Mouse (Mus musculus): ENCODE data around the gene 4930467E23Rik. TPM values are rescaled to one million over a fixed set of nuclear protein-coding genes. Genes with fewer than 3 reads are reported as not detected.
"Not testable (repeated sequence)": the region's sequence is repeated elsewhere in the genome, so short reads cannot be mapped to it uniquely, and the experiment has no call there.

The 4930467E23Rik gene
- polyA plus RNA-seq, 1 experiment from 2014 or later, result not detected

- not testable (repeated sequence) for H3K36me3 ChIP-seq (ENCODE audit: insufficient read depth); H3K27ac ChIP-seq (ENCODE audit: low read depth); ATAC-seq (ENCODE audit: insufficient read depth); H3K4me2 ChIP-seq; H3K27me3 ChIP-seq (ENCODE audit: insufficient read depth, low read length); H3K9ac ChIP-seq; H3K4me1 ChIP-seq (ENCODE audit: insufficient read depth); H3K4me3 ChIP-seq (ENCODE audit: low read depth, low read length); H3K9me3 ChIP-seq (ENCODE audit: low read depth, low read length)
- DNase-seq, result peak; percentile 2
- 75% methylated on average over 2 of the region's 2 CpGs for WGBS
Observed at GRCm38 (mm10) chr8:19702276-19702675, 27.1 kb upstream of the 4930467E23Rik start.

- not testable (repeated sequence) for H3K36me3 ChIP-seq (ENCODE audit: insufficient read depth); H3K27me3 ChIP-seq (ENCODE audit: insufficient read depth, low read length); H3K9me3 ChIP-seq (ENCODE audit: low read depth, low read length); H3K4me2 ChIP-seq; H3K9ac ChIP-seq; H3K4me3 ChIP-seq (ENCODE audit: low read depth, low read length); H3K4me1 ChIP-seq (ENCODE audit: insufficient read depth); H3K27ac ChIP-seq (ENCODE audit: low read depth)
- ATAC-seq (ENCODE audit: insufficient read depth), result peak; percentile 90
- peak; percentile 61 for TF ChIP-seq CTCF (IDR thresholded peaks at IDR 0.05; ENCODE audit: low read depth)
- 31% methylated on average over 13 of the region's 13 CpGs for WGBS
- DNase-seq, result peak; percentile 99
Observed at GRCm38 (mm10) chr8:19702972-19703709, 26.2 kb upstream of the 4930467E23Rik start.

- not testable (repeated sequence) for ATAC-seq (ENCODE audit: insufficient read depth); H3K4me1 ChIP-seq (ENCODE audit: insufficient read depth); H3K4me3 ChIP-seq (ENCODE audit: low read depth, low read length); H3K27me3 ChIP-seq (ENCODE audit: insufficient read depth, low read length); H3K4me2 ChIP-seq; H3K9me3 ChIP-seq (ENCODE audit: low read depth, low read length); H3K36me3 ChIP-seq (ENCODE audit: insufficient read depth); DNase-seq; H3K27ac ChIP-seq (ENCODE audit: low read depth); H3K9ac ChIP-seq
Observed at GRCm38 (mm10) chr8:19703906-19704305, 25.5 kb upstream of the 4930467E23Rik start.

- not testable (repeated sequence) for H3K4me2 ChIP-seq; H3K27ac ChIP-seq (ENCODE audit: low read depth); H3K4me3 ChIP-seq (ENCODE audit: low read depth, low read length); H3K9ac ChIP-seq; H3K9me3 ChIP-seq (ENCODE audit: low read depth, low read length); H3K27me3 ChIP-seq (ENCODE audit: insufficient read depth, low read length); ATAC-seq (ENCODE audit: insufficient read depth); H3K36me3 ChIP-seq (ENCODE audit: insufficient read depth); DNase-seq; H3K4me1 ChIP-seq (ENCODE audit: insufficient read depth)
- no CpG with 5 or more reads among the region's 4 CpGs for WGBS
Observed at GRCm38 (mm10) chr8:19704441-19705215, 24.7 kb upstream of the 4930467E23Rik start.

GRCm38 (mm10) chr8:19705216-19705600 is 24.2 kb upstream of the 4930467E23Rik start:
- H3K4me3 ChIP-seq (ENCODE audit: low read depth, low read length); H3K27ac ChIP-seq (ENCODE audit: low read depth); H3K4me1 ChIP-seq (ENCODE audit: insufficient read depth); ATAC-seq (ENCODE audit: insufficient read depth); H3K27me3 ChIP-seq (ENCODE audit: insufficient read depth, low read length); H3K9ac ChIP-seq; H3K4me2 ChIP-seq; H3K9me3 ChIP-seq (ENCODE audit: low read depth, low read length); H3K36me3 ChIP-seq (ENCODE audit: insufficient read depth): not testable (repeated sequence)
- DNase-seq, result peak; percentile 3
- WGBS, result 76% methylated on average over 9 of the region's 9 CpGs

- not testable (repeated sequence) for H3K4me2 ChIP-seq; H3K4me1 ChIP-seq (ENCODE audit: insufficient read depth); H3K9ac ChIP-seq; DNase-seq; ATAC-seq (ENCODE audit: insufficient read depth); H3K9me3 ChIP-seq (ENCODE audit: low read depth, low read length); H3K36me3 ChIP-seq (ENCODE audit: insufficient read depth); H3K4me3 ChIP-seq (ENCODE audit: low read depth, low read length); H3K27me3 ChIP-seq (ENCODE audit: insufficient read depth, low read length); H3K27ac ChIP-seq (ENCODE audit: low read depth)
- WGBS, result 69% methylated on average over 4 of the region's 4 CpGs
Observed at GRCm38 (mm10) chr8:19706101-19706725, 23.2 kb upstream of the 4930467E23Rik start.

GRCm38 (mm10) chr8:19706918-19707760 is 22.2 kb upstream of the 4930467E23Rik start:
- not testable (repeated sequence) for H3K4me1 ChIP-seq (ENCODE audit: insufficient read depth); H3K27me3 ChIP-seq (ENCODE audit: insufficient read depth, low read length); H3K4me2 ChIP-seq; H3K9me3 ChIP-seq (ENCODE audit: low read depth, low read length); H3K4me3 ChIP-seq (ENCODE audit: low read depth, low read length); H3K9ac ChIP-seq; H3K27ac ChIP-seq (ENCODE audit: low read depth); H3K36me3 ChIP-seq (ENCODE audit: insufficient read depth)
- TF ChIP-seq CTCF (IDR thresholded peaks at IDR 0.05; ENCODE audit: low read depth), result peak; percentile 65
- 55% methylated on average over 7 of the region's 7 CpGs for WGBS
- DNase-seq (peak; percentile 91), ATAC-seq (ENCODE audit: insufficient read depth) (peak; percentile 48)

GRCm38 (mm10) chr8:19707761-19708443 is 21.5 kb upstream of the 4930467E23Rik start:
- not testable (repeated sequence) for H3K9me3 ChIP-seq (ENCODE audit: low read depth, low read length); H3K4me2 ChIP-seq; H3K27ac ChIP-seq (ENCODE audit: low read depth); H3K4me3 ChIP-seq (ENCODE audit: low read depth, low read length); H3K27me3 ChIP-seq (ENCODE audit: insufficient read depth, low read length); DNase-seq; H3K36me3 ChIP-seq (ENCODE audit: insufficient read depth); H3K4me1 ChIP-seq (ENCODE audit: insufficient read depth); H3K9ac ChIP-seq
- peak; percentile 50 for ATAC-seq (ENCODE audit: insufficient read depth)
- WGBS, result 79% methylated on average over 13 of the region's 15 CpGs

- H3K36me3 ChIP-seq (ENCODE audit: insufficient read depth); H3K9ac ChIP-seq; DNase-seq; ATAC-seq (ENCODE audit: insufficient read depth); H3K4me1 ChIP-seq (ENCODE audit: insufficient read depth); H3K27me3 ChIP-seq (ENCODE audit: insufficient read depth, low read length); H3K9me3 ChIP-seq (ENCODE audit: low read depth, low read length); H3K27ac ChIP-seq (ENCODE audit: low read depth); H3K4me3 ChIP-seq (ENCODE audit: low read depth, low read length); H3K4me2 ChIP-seq: not testable (repeated sequence)
Observed at GRCm38 (mm10) chr8:19708976-19709375, 20.4 kb upstream of the 4930467E23Rik start.

Data from lung, embryonic 14.5 days (tissue).